Mouse (Mus musculus) megakaryocyte, adult 5-6 weeks (primary cell): ENCODE measurements around the gene 1700086D15Rik. TPM values are rescaled to one million over a fixed set of nuclear protein-coding genes. Genes with fewer than 3 reads are reported as not detected.

Experiments
- ATAC-seq: 2 replicates; pipeline ENCODE4 v1.8.0; 2016; ENCODE audit warnings: mild to moderate bottlenecking, inconsistent platforms; ENCODE audit not compliant: poor library complexity, severe bottlenecking
- total RNA-seq, 2 experiments: library from RNA; stranded (forward) in 1 of 2; stranded (reverse) in 1 of 2; fragments of 153-499, 151-499 nt in 1 of 2; fragments of 221-1000, 200-1000 nt in 1 of 2; gene quantifications; 2 replicates each; pipeline versions ENCODE4 v1.2.3 to v1.2.4; 2015 to 2017

1700086D15Rik gene
- total RNA-seq (2015) (not detected in 2 replicates), total RNA-seq (2017) (not detected in 2 replicates)

GRCm38 (mm10) chr11:65159791-65160190 lies at the start of gene 1700086D15Rik:
Gene 1700086D15Rik, minus strand, starts transcription at chr11:65159891.
- no peak for ATAC-seq

- ATAC-seq, result no peak
Observed at GRCm38 (mm10) chr11:65209441-65209840, 49.8 kb upstream of the 1700086D15Rik start.

- ATAC-seq, result no peak
Observed at GRCm38 (mm10) chr11:65205306-65205705, 45.6 kb upstream of the 1700086D15Rik start.

GRCm38 (mm10) chr11:65204651-65205050 lies 45.0 kb upstream of the 1700086D15Rik start:
- ATAC-seq, result no peak

GRCm38 (mm10) chr11:65203020-65203419 lies 43.3 kb upstream of the 1700086D15Rik start:
- no peak for ATAC-seq

GRCm38 (mm10) chr11:65202236-65202635 lies 42.5 kb upstream of the 1700086D15Rik start:
- no peak for ATAC-seq

GRCm38 (mm10) chr11:65198026-65198425 lies 38.3 kb upstream of the 1700086D15Rik start:
- no peak for ATAC-seq

- no peak for ATAC-seq
Observed at GRCm38 (mm10) chr11:65197280-65197679, 37.6 kb upstream of the 1700086D15Rik start.

GRCm38 (mm10) chr11:65186974-65187373 lies 27.3 kb upstream of the 1700086D15Rik start:
- ATAC-seq, result no peak

GRCm38 (mm10) chr11:65185114-65185513 lies 25.4 kb upstream of the 1700086D15Rik start:
- no peak for ATAC-seq

- no peak for ATAC-seq
Observed at GRCm38 (mm10) chr11:65170121-65170750, 10.5 kb upstream of the 1700086D15Rik start.

- no peak for ATAC-seq
Observed at GRCm38 (mm10) chr11:65162767-65163120, 3.1 kb upstream of the 1700086D15Rik start, which contains the start of gene Arhgap44. Gene Arhgap44, minus strand, starts transcription at chr11:65162961.

- no peak for ATAC-seq
Observed at GRCm38 (mm10) chr11:65161881-65162766, 2.4 kb upstream of the 1700086D15Rik start.

GRCm38 (mm10) chr11:65160991-65161880 lies 1.5 kb upstream of the 1700086D15Rik start:
- ATAC-seq, result no peak

- ATAC-seq, result no peak
Observed at GRCm38 (mm10) chr11:65158658-65158990, 1.1 kb downstream of the 1700086D15Rik start.

GRCm38 (mm10) chr11:65157966-65158657 lies 1.6 kb downstream of the 1700086D15Rik start:
- no peak for ATAC-seq

GRCm38 (mm10) chr11:65153006-65153405 lies 6.7 kb downstream of the 1700086D15Rik start:
- ATAC-seq, result no peak

GRCm38 (mm10) chr11:65148441-65148840 lies 11.2 kb downstream of the 1700086D15Rik start:
- no peak for ATAC-seq

GRCm38 (mm10) chr11:65142838-65143417 lies 16.8 kb downstream of the 1700086D15Rik start:
- ATAC-seq, result no peak

- ATAC-seq, result no peak
Observed at GRCm38 (mm10) chr11:65139030-65139429, 20.7 kb downstream of the 1700086D15Rik start.
